Mouse (Mus musculus) CH12.LX (cell line): ENCODE results near the gene Flywch2. TPM values are rescaled to one million over a fixed set of nuclear protein-coding genes. Genes with fewer than 3 reads are reported as not detected.

Experiments
- DNase-seq: peaks from one replicate; pipeline ENCODE4 v3.0.0-alpha.2; 2013; ENCODE audit errors: extremely low read depth
- H3K27ac ChIP-seq: 2 replicates; pipeline ENCODE4 v1.5.1; 2012; ENCODE audit warnings: low read depth, mild to moderate bottlenecking, control low read depth, moderate library complexity; ENCODE audit not compliant: insufficient read depth
- H3K27me3 ChIP-seq: replicated peaks from 2 replicates; pipeline ENCODE3; 2012; ENCODE audit warnings: inconsistent platforms
- H3K36me3 ChIP-seq, 2 experiments: replicated peaks in 1 of 2; 2 replicates each; pipeline versions ENCODE3 to v1.6.1; 2012; ENCODE audit warnings: inconsistent platforms in 1 of 2, low read length in 1 of 2, mild to moderate bottlenecking in 1 of 2, mixed read lengths in 1 of 2, moderate library complexity in 1 of 2; ENCODE audit not compliant: control insufficient read depth in 1 of 2, insufficient read depth in 1 of 2
- H3K4me1 ChIP-seq, 2 experiments: 2 replicates each; pipeline ENCODE4 v1.6.1; 2012; ENCODE audit warnings: inconsistent platforms in 1 of 2, moderate library complexity in 1 of 2; ENCODE audit not compliant: insufficient read depth in 2 of 2, control insufficient read depth in 1 of 2
- H3K4me2 ChIP-seq: 2 replicates; pipeline ENCODE4 v1.6.1; 2012; ENCODE audit warnings: low read depth, mild to moderate bottlenecking, control low read depth; ENCODE audit not compliant: poor library complexity, insufficient read depth, severe bottlenecking
- H3K4me3 ChIP-seq, 3 experiments: fragments of 150-350 bp in 1 of 3; sonication (generic) in 1 of 3; replicated peaks in 1 of 3; 2 replicates each; pipeline versions ENCODE3 to v1.5.1; 2011 to 2012; ENCODE audit warnings: low read depth in 2 of 3, low read length in 2 of 3, mild to moderate bottlenecking in 2 of 3, moderate library complexity in 2 of 3, control low read depth in 1 of 3, improper control_type of control experiment in 1 of 3, inconsistent platforms in 1 of 3, mixed read lengths in 1 of 3; ENCODE audit not compliant: poor library complexity in 1 of 3
- H3K79me2 ChIP-seq: replicated peaks from 2 replicates; pipeline ENCODE4 v1.6.1; 2012; ENCODE audit warnings: mild to moderate bottlenecking, moderate library complexity; ENCODE audit not compliant: control insufficient read depth, poor library complexity, insufficient read depth, severe bottlenecking; ENCODE audit errors: extremely low read depth
- H3K9ac ChIP-seq: 2 replicates; pipeline ENCODE4 v1.6.1; 2012; ENCODE audit warnings: low read depth, mild to moderate bottlenecking, control low read depth, moderate library complexity; ENCODE audit not compliant: insufficient read depth
- H3K9me3 ChIP-seq: replicated peaks from 2 replicates; pipeline ENCODE3; 2012; ENCODE audit warnings: low read length, inconsistent platforms, mixed read lengths
- BHLHE40 ChIP-seq: IDR thresholded peaks from 2 replicates; pipeline ENCODE4 v1.6.1; 2011; ENCODE audit warnings: mild to moderate bottlenecking, low read depth, low read length, improper control_type of control experiment
- CHD1 ChIP-seq: IDR thresholded peaks from 2 replicates; pipeline ENCODE4 v1.6.1; 2012; ENCODE audit warnings: low read depth, low read length, improper control_type of control experiment, inconsistent platforms
- CHD2 ChIP-seq: IDR thresholded peaks from 2 replicates; pipeline ENCODE4 v1.6.1; 2011; ENCODE audit warnings: low read length, improper control_type of control experiment
- CTCF ChIP-seq, 2 experiments: IDR thresholded peaks in 1 of 2; conservative IDR thresholded peaks in 1 of 2; 2 replicates each; pipeline ENCODE4 v1.5.1; 2011 to 2012; ENCODE audit warnings: low read depth in 2 of 2, low read length in 2 of 2, improper control_type of control experiment in 1 of 2, inconsistent platforms in 1 of 2, mild to moderate bottlenecking in 1 of 2, moderate library complexity in 1 of 2
- E2F4 ChIP-seq: IDR thresholded peaks from 2 replicates; pipeline ENCODE4 v1.6.1; 2011; ENCODE audit warnings: low read depth, low read length, improper control_type of control experiment; ENCODE audit not compliant: insufficient replicate concordance
- ELF1 ChIP-seq: IDR thresholded peaks from 2 replicates; pipeline ENCODE4 v1.6.1; 2014; ENCODE audit warnings: low read depth, mild to moderate bottlenecking, inconsistent platforms, low read length, improper control_type of control experiment
- EP300 ChIP-seq: IDR thresholded peaks from 2 replicates; pipeline ENCODE4 v1.6.1; 2011; ENCODE audit warnings: low read length, improper control_type of control experiment
- ETS1 ChIP-seq: conservative IDR thresholded peaks from 2 replicates; pipeline ENCODE4 v1.6.1; 2012; ENCODE audit warnings: low read depth, mild to moderate bottlenecking, inconsistent platforms, low read length, improper control_type of control experiment, moderate library complexity
- GABPA ChIP-seq: IDR thresholded peaks from 2 replicates; pipeline ENCODE4 v1.6.1; 2012; ENCODE audit warnings: low read depth, low read length, improper control_type of control experiment, inconsistent platforms; ENCODE audit not compliant: insufficient replicate concordance
- HCFC1 ChIP-seq: IDR thresholded peaks from 2 replicates; pipeline ENCODE4 v1.6.1; 2012; ENCODE audit warnings: low read depth, mild to moderate bottlenecking, inconsistent platforms, low read length, improper control_type of control experiment
- IRF4 ChIP-seq: IDR thresholded peaks from 2 replicates; pipeline ENCODE4 v1.6.1; 2014; ENCODE audit warnings: low read depth, mild to moderate bottlenecking, inconsistent platforms, low read length, improper control_type of control experiment
- JUN ChIP-seq: IDR thresholded peaks from 2 replicates; pipeline ENCODE4 v1.6.1; 2011; ENCODE audit warnings: low read depth, mild to moderate bottlenecking, low read length, improper control_type of control experiment, moderate library complexity; ENCODE audit not compliant: insufficient read depth
- JUND ChIP-seq: conservative IDR thresholded peaks from 2 replicates; pipeline ENCODE4 v1.6.1; 2011; ENCODE audit warnings: low read depth, low read length, improper control_type of control experiment
- KAT2A ChIP-seq: IDR thresholded peaks from 2 replicates; pipeline ENCODE4 v1.6.1; 2012; ENCODE audit warnings: low read length, improper control_type of control experiment, inconsistent platforms; ENCODE audit not compliant: insufficient replicate concordance
- MAFK ChIP-seq: IDR thresholded peaks from 2 replicates; pipeline ENCODE4 v1.6.1; 2011; ENCODE audit warnings: low read length, improper control_type of control experiment; ENCODE audit not compliant: insufficient replicate concordance
- MAX ChIP-seq: IDR thresholded peaks from 2 replicates; pipeline ENCODE4 v1.6.1; 2011; ENCODE audit warnings: low read length, improper control_type of control experiment
- MAZ ChIP-seq: IDR thresholded peaks from 2 replicates; pipeline ENCODE4 v1.6.1; 2012; ENCODE audit warnings: low read depth, mild to moderate bottlenecking, inconsistent platforms, low read length, improper control_type of control experiment, moderate library complexity
- MEF2A ChIP-seq: IDR thresholded peaks from 2 replicates; pipeline ENCODE4 v1.6.1; 2014; ENCODE audit warnings: low read depth, mild to moderate bottlenecking, inconsistent platforms, low read length, improper control_type of control experiment, borderline replicate concordance
- MXI1 ChIP-seq: IDR thresholded peaks from 2 replicates; pipeline ENCODE4 v1.6.1; 2011; ENCODE audit warnings: mild to moderate bottlenecking, low read depth, low read length, improper control_type of control experiment
- MYC ChIP-seq: IDR thresholded peaks from 2 replicates; pipeline ENCODE4 v1.6.1; 2011; ENCODE audit warnings: low read depth, mild to moderate bottlenecking, improper control_type of control experiment, low read length
- NELFE ChIP-seq: IDR thresholded peaks from 2 replicates; pipeline ENCODE4 v1.6.1; 2011; ENCODE audit warnings: low read depth, low read length, improper control_type of control experiment
- NRF1 ChIP-seq: IDR thresholded peaks from 2 replicates; pipeline ENCODE4 v1.6.1; 2014; ENCODE audit warnings: low read depth, mild to moderate bottlenecking, inconsistent platforms, low read length, improper control_type of control experiment, moderate library complexity
- PAX5 ChIP-seq: IDR thresholded peaks from 2 replicates; pipeline ENCODE4 v1.6.1; 2012; ENCODE audit warnings: low read length, inconsistent platforms, mixed read lengths
- POLR2A ChIP-seq: IDR thresholded peaks from 2 replicates; pipeline ENCODE4 v1.6.1; 2011; ENCODE audit warnings: low read depth, mild to moderate bottlenecking, improper control_type of control experiment, low read length
- POLR2AphosphoS2 ChIP-seq: IDR thresholded peaks from 2 replicates; pipeline ENCODE4 v1.6.1; 2011; ENCODE audit warnings: low read depth, low read length, improper control_type of control experiment
- RAD21 ChIP-seq: IDR thresholded peaks from 2 replicates; pipeline ENCODE4 v1.6.1; 2011; ENCODE audit warnings: low read depth, mild to moderate bottlenecking, low read length, improper control_type of control experiment, moderate library complexity
- RCOR1 ChIP-seq: conservative IDR thresholded peaks from 2 replicates; pipeline ENCODE4 v1.6.1; 2012; ENCODE audit warnings: low read depth, mild to moderate bottlenecking, inconsistent platforms, low read length, improper control_type of control experiment
- SIN3A ChIP-seq: IDR thresholded peaks from 2 replicates; pipeline ENCODE4 v1.6.1; 2012; ENCODE audit warnings: low read length, improper control_type of control experiment, inconsistent platforms
- SMC3 ChIP-seq: IDR thresholded peaks from 2 replicates; pipeline ENCODE4 v1.6.1; 2011; ENCODE audit warnings: low read depth, low read length, improper control_type of control experiment
- TBP ChIP-seq: conservative IDR thresholded peaks from 2 replicates; pipeline ENCODE4 v1.6.1; 2011; ENCODE audit warnings: low read depth, low read length, improper control_type of control experiment
- UBTF ChIP-seq: IDR thresholded peaks from 2 replicates; pipeline ENCODE4 v1.6.1; 2012; ENCODE audit warnings: low read depth, mild to moderate bottlenecking, inconsistent platforms, low read length, improper control_type of control experiment, moderate library complexity
- USF1 ChIP-seq: IDR thresholded peaks from 2 replicates; pipeline ENCODE4 v1.6.1; 2014; ENCODE audit warnings: low read depth, mild to moderate bottlenecking, inconsistent platforms, low read length, improper control_type of control experiment
- USF2 ChIP-seq: conservative IDR thresholded peaks from 2 replicates; pipeline ENCODE4 v1.6.1; 2011; ENCODE audit warnings: low read depth, low read length, improper control_type of control experiment
- ZC3H11A ChIP-seq: IDR thresholded peaks from 2 replicates; pipeline ENCODE4 v1.6.1; 2012; ENCODE audit warnings: low read depth, mild to moderate bottlenecking, inconsistent platforms, low read length, improper control_type of control experiment
- ZKSCAN1 ChIP-seq: IDR thresholded peaks from 2 replicates; pipeline ENCODE4 v1.6.1; 2012; ENCODE audit warnings: low read depth, inconsistent platforms, low read length, improper control_type of control experiment, borderline replicate concordance
- ZMIZ1 ChIP-seq: IDR thresholded peaks from 2 replicates; pipeline ENCODE4 v1.6.1; 2012; ENCODE audit warnings: low read depth, mild to moderate bottlenecking, inconsistent platforms, low read length, improper control_type of control experiment
- ZNF384 ChIP-seq: IDR thresholded peaks from 2 replicates; pipeline ENCODE4 v1.6.1; 2012; ENCODE audit warnings: low read depth, low read length, improper control_type of control experiment, inconsistent platforms
- dilution Hi-C: fragments of 300-500 bp; cut with MboI; formaldehyde crosslinking; loops from 2 replicates; pipeline ENCODE4 v1.14.3; 2020; ENCODE audit warnings: low sequenced_read_pairs; ENCODE audit not compliant: extremely low pct_unique_long_range_greater_than_20kb, extremely low pct_ligation_motif_present
- in situ Hi-C: fragments of 300-500 bp; cut with MboI; formaldehyde crosslinking; loops from 3 replicates; pipeline ENCODE4 v1.14.3; 2019; ENCODE audit warnings: low sequenced_read_pairs, low pct_ligation_motif_present, low pct_unique_long_range_greater_than_20kb, mixed read lengths
- polyA plus RNA-seq: library from polyadenylated mRNA; unstranded; fragments of >175 nt; gene quantifications from 2 replicates; pipeline ENCODE4 v1.2.1, GENCODE M21; 2012; ENCODE audit warnings: low read depth; ENCODE audit not compliant: insufficient read length
- total RNA-seq, 2 experiments: library from RNA; depleted of rRNA; stranded (reverse); fragments of 300-350 nt in 1 of 2; fragments of >200 nt in 1 of 2; gene quantifications; 2 replicates each; pipeline ENCODE4 v1.2.3; 2012 to 2014

Gene Flywch2
- total and polyA plus RNA-seq, 3 experiments: not detected

DNA sequence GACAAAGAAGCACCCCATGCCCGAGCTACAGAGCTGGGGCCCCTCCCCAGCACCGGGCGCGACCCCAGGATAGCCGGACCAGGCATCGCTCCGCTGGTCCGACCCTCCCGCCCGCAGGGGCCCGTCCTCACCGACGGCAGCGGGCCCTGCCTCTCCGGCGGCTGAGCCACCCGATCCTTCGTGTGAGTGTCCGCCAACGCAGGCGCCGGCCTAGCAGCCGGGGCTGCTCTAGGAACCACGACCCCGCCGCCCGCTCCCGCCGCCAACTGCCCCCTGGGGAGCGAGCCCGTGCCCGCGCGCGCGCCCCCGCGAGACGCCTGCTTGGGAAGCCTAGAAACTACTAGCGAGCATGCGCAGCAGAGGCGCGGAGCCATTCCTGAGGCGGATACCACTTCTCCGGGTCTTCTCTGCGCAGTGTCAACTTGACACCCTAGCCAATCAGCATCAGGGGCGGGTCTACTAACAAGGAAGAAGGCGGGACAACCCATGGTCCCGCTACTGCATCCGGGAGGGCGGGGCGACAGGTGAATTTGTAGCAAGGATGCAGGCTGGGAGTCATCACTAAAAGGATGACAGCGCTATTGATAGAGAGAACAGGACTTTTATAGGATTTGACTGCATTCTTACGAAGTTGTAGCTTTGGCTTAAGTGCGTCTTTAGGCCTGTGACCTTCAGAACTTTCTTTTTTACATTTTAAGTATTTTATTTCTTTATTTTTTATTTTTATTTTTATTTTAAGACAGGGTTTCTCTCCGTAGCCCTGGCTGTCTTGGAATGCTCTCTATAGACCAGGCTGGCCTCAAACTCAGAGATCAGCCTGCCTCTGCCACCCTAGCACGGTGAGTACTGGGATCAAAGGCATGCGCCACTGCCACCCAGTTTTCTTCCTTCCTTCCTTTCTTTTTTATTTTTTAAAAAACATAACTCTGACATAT lies 14.3 kb downstream of the Flywch2 start, which contains the start of gene Flywch1:
Flywch1 (minus strand) TSS at position 319 of the 935 bp plus-strand sequence.
- peak within 1 kb of the TSS; percentile 84 for H3K4me2 ChIP-seq
- in situ Hi-C loops (loop anchor here (5.0 to 10.0 kb wide), 2 partner anchors 36 to 193 kb away; no protein-coding TSS in a partner anchor), dilution Hi-C loops (no loop called here)
- H3K4me1 ChIP-seq: peaks cover 4 to 23% of the 10 kb centered on the region in 2 experiments; a peak in 3 of 4 replicates
- peak; percentile 99 for DNase-seq
- H3K9ac ChIP-seq: peak within 1 kb of the TSS; percentile 94
- H3K4me3 ChIP-seq: peak within 1 kb of the TSS; percentile 75 to 86 (median 86)
- H3K27ac ChIP-seq: 0 out of 2 replicates have a peak within 1 kb of the TSS, but pooled peaks have one; percentile 0
- no peaks in the 10 kb centered on the region for H3K27me3 ChIP-seq
- no peaks in the 10 kb centered on the region for H3K9me3 ChIP-seq
- H3K79me2 ChIP-seq: 0 out of 2 replicates have a peak, but pooled peaks cover 4% of the 10 kb centered on the region
- peaks cover 0 to 12% of the 10 kb centered on the region in 2 experiments for H3K36me3 ChIP-seq
- TF ChIP-seq ETS1 (no peak), POLR2A (peak; percentile 74), MAFK (no peak), MAZ (peak; percentile 55; the same call in 1 of the 2 replicates), UBTF (no peak), EP300 (no peak), HCFC1 (peak; percentile 86), JUN (no peak; the same call in 1 of the 2 replicates), SMC3 (no peak), KAT2A (peak; percentile 69; the same call in 1 of the 2 replicates), MYC (no peak), TBP (peak; percentile 74), MXI1 (peak; percentile 80), MAX (no peak; the same call in 1 of the 2 replicates), GABPA (no peak), USF1 (no peak), RCOR1 (peak; percentile 98), ZKSCAN1 (no peak), NELFE (no peak; the same call in 1 of the 2 replicates), NRF1 (peak; percentile 96), CHD1 (no peak), IRF4 (peak; percentile 62), E2F4 (peak; percentile 81; the same call in 1 of the 2 replicates), CTCF (conservative IDR thresholded peaks at IDR 0.05 in 1 of 2, IDR thresholded peaks at IDR 0.05 in 1 of 2; ENCODE audit: low read depth in 2 of 2, low read length in 2 of 2) (no peak), MEF2A (peak; percentile 69; the same call in 1 of the 2 replicates), ZC3H11A (no peak), USF2 (no peak), POLR2AphosphoS2 (no peak), ZNF384 (no peak), JUND (no peak), ELF1 (peak; percentile 99), BHLHE40 (peak; percentile 17; the same call in 1 of the 2 replicates), CHD2 (peak; percentile 93), SIN3A (peak; percentile 99), ZMIZ1 (peak; percentile 45; the same call in 1 of the 2 replicates), PAX5 (no peak), RAD21 (no peak)
